Mouse (Mus musculus): ENCODE data around the gene Ctns.

GRCm38 (mm10) chr11:73176186-73176585, 22.7 kb downstream of the Ctns start:
- TF ChIP-seq CTCF (IDR thresholded peaks at IDR 0.05; ENCODE audit: low read depth) (no peak), EP300 (optimal IDR thresholded peaks at IDR 0.05) (no peak)

All from stomach, postnatal 0 days (tissue).